Mouse (Mus musculus) erythroblast, embryonic 14.5 days (primary cell): ENCODE measurements around the gene U2af2.

Source experiments
- GATA1 ChIP-seq: IDR thresholded peaks from 2 replicates; pipeline ENCODE4 v1.6.1; 2012; ENCODE audit warnings: low read length, inconsistent platforms, mixed read lengths
- TAL1 ChIP-seq: IDR thresholded peaks from 3 replicates; pipeline ENCODE4 v1.6.1; 2012; ENCODE audit warnings: low read length, inconsistent platforms, mixed read lengths

- TF ChIP-seq GATA1 (no peak), TAL1 (no peak)
These were observed 25.8 kb upstream of the U2af2 start for GRCm38 (mm10) chr7:5036136-5036535.
